Mouse (Mus musculus): ENCODE measurements around the gene Arhgef39.

- TF ChIP-seq CTCF (IDR thresholded peaks at IDR 0.05; ENCODE audit: low read depth, low read length) (no peak), GATA1 (IDR thresholded peaks at IDR 0.05; ENCODE audit: borderline replicate concordance, low read length) (no peak), POLR2AphosphoS5 (IDR thresholded peaks at IDR 0.05; ENCODE audit: insufficient replicate concordance, low read depth, low read length) (no peak), TAL1 (conservative IDR thresholded peaks at IDR 0.05; ENCODE audit: low read depth, low read length) (no peak)
Measured at GRCm38 (mm10) chr4:43483535-43484091, 15.9 kb downstream of the Arhgef39 start, which contains the start of gene Sit1.

Measured in G1E (cell line).